Mouse (Mus musculus) myocyte (in vitro differentiated cells): Measurements from ENCODE around the gene Sh3d21.

Source experiments
- CEBPB ChIP-seq: IDR thresholded peaks from 2 replicates; pipeline ENCODE4 v1.6.1; 2011; ENCODE audit warnings: mild to moderate bottlenecking, moderate library complexity; ENCODE audit not compliant: poor library complexity, insufficient read depth, severe bottlenecking
- E2F4 ChIP-seq: IDR thresholded peaks from one replicate; pipeline ENCODE4 v1.6.1; 2011; ENCODE audit warnings: mild to moderate bottlenecking, control low read depth, moderate library complexity; ENCODE audit not compliant: insufficient read depth
- MAX ChIP-seq: IDR thresholded peaks from one replicate; pipeline ENCODE4 v1.6.1; 2011; ENCODE audit warnings: low read depth, mild to moderate bottlenecking, control low read depth
- MYOD1 ChIP-seq, 3 experiments: IDR thresholded peaks; one replicate each; pipeline ENCODE4 v1.6.1; 2011; ENCODE audit warnings: control low read depth in 2 of 3, low read depth in 2 of 3, mild to moderate bottlenecking in 2 of 3, moderate library complexity in 1 of 3; ENCODE audit not compliant: insufficient read length in 2 of 3, control insufficient read depth in 1 of 3
- MYOG ChIP-seq, 3 experiments: IDR thresholded peaks; one replicate each; pipeline ENCODE4 v1.6.1; 2011; ENCODE audit warnings: control low read depth in 2 of 3, low read depth in 2 of 3, mild to moderate bottlenecking in 2 of 3; ENCODE audit not compliant: insufficient read length in 2 of 3, control insufficient read depth in 1 of 3, insufficient read depth in 1 of 3
- POLR2A ChIP-seq: IDR thresholded peaks from one replicate; pipeline ENCODE4 v1.6.1; 2011; ENCODE audit warnings: low read depth, mild to moderate bottlenecking, control low read depth, moderate library complexity; ENCODE audit not compliant: insufficient read length
- POLR2AphosphoS2 ChIP-seq: IDR thresholded peaks from one replicate; pipeline ENCODE4 v1.6.1; 2011; ENCODE audit warnings: low read depth, control low read depth; ENCODE audit not compliant: insufficient read length
- REST ChIP-seq: IDR thresholded peaks from one replicate; pipeline ENCODE4 v1.6.1; 2011; ENCODE audit warnings: mild to moderate bottlenecking, control low read depth, moderate library complexity; ENCODE audit not compliant: insufficient read depth, insufficient read length
- SRF ChIP-seq: IDR thresholded peaks from one replicate; pipeline ENCODE4 v1.6.1; 2011; ENCODE audit warnings: low read depth; ENCODE audit not compliant: control insufficient read depth, insufficient read length
- TCF12 ChIP-seq: IDR thresholded peaks from one replicate; pipeline ENCODE4 v1.6.1; 2011; ENCODE audit warnings: mild to moderate bottlenecking, control low read depth; ENCODE audit not compliant: poor library complexity, insufficient read depth, severe bottlenecking
- USF1 ChIP-seq: IDR thresholded peaks from one replicate; pipeline ENCODE4 v1.6.1; 2011; ENCODE audit warnings: low read depth, mild to moderate bottlenecking, control low read depth, moderate library complexity

- TF ChIP-seq POLR2A (no peak), MAX (no peak), TCF12 (no peak), REST (no peak), SRF (no peak), MYOD1 (IDR thresholded peaks at IDR 0.05; ENCODE audit: control insufficient read depth in 1 of 3, insufficient read length in 2 of 3, low read depth in 2 of 3) (no peak), USF1 (no peak), POLR2AphosphoS2 (no peak), MYOG (IDR thresholded peaks at IDR 0.05; ENCODE audit: control insufficient read depth in 1 of 3, insufficient read depth in 1 of 3, insufficient read length in 2 of 3, low read depth in 2 of 3) (no peak), E2F4 (no peak), CEBPB (no peak)
Measured at GRCm38 (mm10) chr4:126108061-126108740, 55.1 kb downstream of the Sh3d21 start.
